Mouse (Mus musculus): Measurements from ENCODE around the gene Polr2a. TPM values are rescaled to one million over a fixed set of nuclear protein-coding genes. Genes with fewer than 3 reads are reported as not detected.

Polr2a gene
- polyA plus RNA-seq, 1 experiment from 2014 or later = 6.8 TPM

DNA sequence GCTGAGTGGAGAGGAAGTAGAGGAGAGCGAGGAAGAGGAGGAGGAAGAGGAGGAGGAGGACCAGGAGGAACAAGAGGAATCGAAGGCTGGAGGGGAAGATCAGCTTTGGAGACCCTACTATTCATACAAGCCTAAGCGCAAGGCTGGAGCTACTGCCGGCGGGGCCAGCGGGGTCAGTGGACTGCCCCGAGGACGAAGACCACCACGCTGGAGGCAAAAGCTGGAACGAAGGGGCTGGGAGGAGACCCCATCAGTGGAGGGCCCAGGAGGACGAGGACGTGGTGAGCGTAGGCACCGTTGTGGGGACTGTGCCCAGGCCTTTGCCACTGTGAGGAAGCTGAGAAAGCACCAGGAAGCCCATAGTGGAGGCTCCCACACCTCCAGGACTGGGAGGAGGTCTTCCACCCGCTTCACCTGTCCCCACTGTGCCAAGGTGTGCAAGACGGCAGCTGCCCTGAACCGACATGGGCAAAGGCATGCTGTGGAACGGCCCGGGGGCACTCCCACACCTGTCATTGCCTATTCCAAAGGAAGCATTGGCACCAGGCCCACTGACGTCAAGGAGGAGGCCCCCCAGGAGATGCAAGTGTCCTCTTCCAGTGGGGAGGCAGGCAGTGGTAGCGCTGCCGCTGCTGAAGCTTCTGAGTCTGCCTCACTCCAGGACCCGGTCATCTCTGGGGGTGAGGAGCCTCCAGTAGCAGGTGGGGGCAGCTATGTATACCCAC, 20.0 kb upstream of the Polr2a start:
- Histone ChIP-seq H3K27ac (ENCODE audit: low read depth) (no peak overlapping the region), H3K27me3 (ENCODE audit: insufficient read depth, low read length) (0 out of 2 replicates have a peak, but pooled peaks cover 7% of the 10 kb centered on the region), H3K4me1 (ENCODE audit: insufficient read depth) (no peaks in the 10 kb centered on the region), H3K9me3 (ENCODE audit: low read length) (no peaks in the 10 kb centered on the region), H3K4me2 (ENCODE audit: low read depth, low read length) (no peak overlapping the region), H3K36me3 (replicated peaks; ENCODE audit: insufficient read depth, low read length) (peaks cover 2% of the 10 kb centered on the region; the same call in 1 of the 2 replicates), H3K9ac (replicated peaks) (no peak overlapping the region), H3K4me3 (ENCODE audit: low read depth, low read length) (no peak overlapping the region)
- TF ChIP-seq CTCF (IDR thresholded peaks at IDR 0.05; ENCODE audit: low read depth) (no peak), EP300 (IDR thresholded peaks at IDR 0.05; ENCODE audit: low read depth) (no peak)
- ATAC-seq (no peak), DNase-seq (no peak)
- whole genome bisulfite sequencing (ENCODE audit: insufficient replicate concordance) = 66% methylated on average over 23 of the region's 23 CpGs

DNA sequence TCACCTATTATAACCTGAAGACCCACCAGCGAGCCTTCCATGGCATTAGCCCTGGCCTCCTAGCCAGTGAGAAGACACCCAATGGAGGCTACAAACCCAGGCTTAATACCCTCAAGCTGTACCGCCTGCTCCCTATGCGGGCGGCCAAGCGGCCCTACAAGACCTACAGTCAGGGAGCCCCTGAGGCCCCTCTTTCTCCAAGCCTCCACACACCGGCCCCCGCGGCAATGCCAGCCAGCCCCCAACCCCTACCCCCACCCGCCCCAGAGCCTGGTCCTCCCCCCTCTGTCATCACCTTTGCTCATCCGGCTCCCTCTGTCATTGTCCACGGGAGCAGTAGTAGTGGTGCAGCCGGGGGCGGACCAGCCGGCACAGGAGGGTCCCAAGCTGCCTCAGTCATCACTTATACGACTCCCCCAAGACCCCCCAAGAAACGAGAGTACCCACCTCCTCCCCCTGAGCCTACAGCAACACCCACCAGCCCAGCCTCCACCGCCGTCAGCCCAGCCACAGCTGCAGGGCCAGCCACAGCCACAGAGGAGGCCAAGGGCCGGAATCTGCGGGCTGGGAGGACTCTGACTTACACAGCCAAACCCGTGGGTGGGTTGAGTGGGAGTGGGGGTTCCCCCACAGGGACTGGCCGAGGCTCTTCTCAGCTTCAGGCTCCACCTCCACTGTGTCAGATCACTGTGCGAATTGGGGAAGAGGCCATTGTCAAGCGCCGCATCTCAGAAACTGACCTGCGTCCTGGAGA, 19.2 kb upstream of the Polr2a start:
- H3K4me1 ChIP-seq (ENCODE audit: insufficient read depth) = no peaks in the 10 kb centered on the region
- H3K4me3 ChIP-seq (ENCODE audit: low read depth, low read length) = no peak overlapping the region
- ATAC-seq (no peak), DNase-seq (peak; percentile 16)
- TF ChIP-seq CTCF (IDR thresholded peaks at IDR 0.05; ENCODE audit: low read depth) (no peak), EP300 (IDR thresholded peaks at IDR 0.05; ENCODE audit: low read depth) (no peak)
- no peak overlapping the region for H3K27ac ChIP-seq (ENCODE audit: low read depth)
- no peaks in the 10 kb centered on the region for H3K9me3 ChIP-seq (ENCODE audit: low read length)
- WGBS (ENCODE audit: insufficient replicate concordance) = 61% methylated on average over 26 of the region's 26 CpGs
- no peak overlapping the region for H3K4me2 ChIP-seq (ENCODE audit: low read depth, low read length)
- H3K9ac ChIP-seq (replicated peaks) = no peak overlapping the region
- H3K36me3 ChIP-seq (replicated peaks; ENCODE audit: insufficient read depth, low read length) = peaks cover 2% of the 10 kb centered on the region; the same call in 1 of the 2 replicates
- 0 out of 2 replicates have a peak, but pooled peaks cover 7% of the 10 kb centered on the region for H3K27me3 ChIP-seq (ENCODE audit: insufficient read depth, low read length)

DNA sequence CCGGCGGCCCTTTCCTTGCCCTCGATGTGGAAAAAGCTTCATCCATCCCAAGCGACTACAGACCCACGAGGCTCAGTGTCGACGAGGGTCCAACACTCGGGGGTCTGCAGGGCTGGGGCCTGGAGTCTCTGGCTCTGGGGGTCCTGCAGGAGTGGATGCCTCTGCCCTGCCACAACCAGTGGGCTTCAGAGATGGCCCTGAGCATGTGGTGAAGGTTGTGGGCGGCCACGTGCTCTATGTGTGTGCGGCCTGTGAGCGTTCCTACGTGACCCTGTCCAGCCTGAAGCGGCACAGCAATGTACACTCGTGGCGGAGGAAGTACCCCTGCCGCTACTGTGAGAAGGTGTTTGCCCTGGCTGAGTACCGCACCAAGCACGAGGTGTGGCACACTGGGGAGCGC, 18.1 kb upstream of the Polr2a start:
- H3K4me1 ChIP-seq (ENCODE audit: insufficient read depth) = no peaks in the 10 kb centered on the region
- H3K27ac ChIP-seq (ENCODE audit: low read depth) = no peak overlapping the region
- H3K9ac ChIP-seq (replicated peaks) = no peak overlapping the region
- no peak for DNase-seq
- ATAC-seq = no peak
- peaks cover 2% of the 10 kb centered on the region; the same call in 1 of the 2 replicates for H3K36me3 ChIP-seq (replicated peaks; ENCODE audit: insufficient read depth, low read length)
- 0 out of 2 replicates have a peak, but pooled peaks cover 4% of the 10 kb centered on the region for H3K27me3 ChIP-seq (ENCODE audit: insufficient read depth, low read length)
- 82% methylated on average over 20 of the region's 20 CpGs for WGBS (ENCODE audit: insufficient replicate concordance)
- no peak overlapping the region for H3K4me2 ChIP-seq (ENCODE audit: low read depth, low read length)
- H3K4me3 ChIP-seq (ENCODE audit: low read depth, low read length) = no peak overlapping the region
- no peaks in the 10 kb centered on the region for H3K9me3 ChIP-seq (ENCODE audit: low read length)
- no peak for TF ChIP-seq CTCF (IDR thresholded peaks at IDR 0.05; ENCODE audit: low read depth)
- TF ChIP-seq EP300 (IDR thresholded peaks at IDR 0.05; ENCODE audit: low read depth) = no peak

- Histone ChIP-seq H3K27me3 (ENCODE audit: insufficient read depth, low read length) (0 out of 2 replicates have a peak, but pooled peaks cover 4% of the 10 kb centered on the region), H3K9me3 (ENCODE audit: low read length) (no peaks in the 10 kb centered on the region), H3K9ac (replicated peaks) (no peak overlapping the region), H3K4me2 (ENCODE audit: low read depth, low read length) (no peak overlapping the region), H3K4me1 (ENCODE audit: insufficient read depth) (no peaks in the 10 kb centered on the region), H3K27ac (ENCODE audit: low read depth) (no peak overlapping the region), H3K4me3 (ENCODE audit: low read depth, low read length) (no peak overlapping the region), H3K36me3 (replicated peaks; ENCODE audit: insufficient read depth, low read length) (peaks cover 3% of the 10 kb centered on the region; the same call in 1 of the 2 replicates)
- WGBS (ENCODE audit: insufficient replicate concordance) = 80% methylated on average over 10 of the region's 10 CpGs
- TF ChIP-seq EP300 (IDR thresholded peaks at IDR 0.05; ENCODE audit: low read depth) (no peak), CTCF (IDR thresholded peaks at IDR 0.05; ENCODE audit: low read depth) (no peak)
- DNase-seq = no peak
- no peak for ATAC-seq
These were observed 17.3 kb upstream of the Polr2a start for GRCm38 (mm10) chr11:69775716-69776115.

- 43% methylated on average over 5 of the region's 5 CpGs for WGBS (ENCODE audit: insufficient replicate concordance)
- no peak for DNase-seq
- H3K4me2 ChIP-seq (ENCODE audit: low read depth, low read length) = no peak overlapping the region
- peaks cover 4% of the 10 kb centered on the region; the same call in 1 of the 2 replicates for H3K36me3 ChIP-seq (replicated peaks; ENCODE audit: insufficient read depth, low read length)
- H3K4me3 ChIP-seq (ENCODE audit: low read depth, low read length) = no peak overlapping the region
- H3K9me3 ChIP-seq (ENCODE audit: low read length) = no peaks in the 10 kb centered on the region
- TF ChIP-seq CTCF (IDR thresholded peaks at IDR 0.05; ENCODE audit: low read depth) = no peak
- TF ChIP-seq EP300 (IDR thresholded peaks at IDR 0.05; ENCODE audit: low read depth) = no peak
- 0 out of 2 replicates have a peak, but pooled peaks cover 3% of the 10 kb centered on the region for H3K27me3 ChIP-seq (ENCODE audit: insufficient read depth, low read length)
- H3K4me1 ChIP-seq (ENCODE audit: insufficient read depth) = no peaks in the 10 kb centered on the region
- ATAC-seq = no peak
- H3K9ac ChIP-seq (replicated peaks) = no peak overlapping the region
- H3K27ac ChIP-seq (ENCODE audit: low read depth) = no peak overlapping the region
These were observed 16.5 kb upstream of the Polr2a start for GRCm38 (mm10) chr11:69774961-69775360.

GRCm38 (mm10) chr11:69767625-69767909, 9.1 kb upstream of the Polr2a start:
- Histone ChIP-seq H3K4me3 (ENCODE audit: low read depth, low read length) (no peak overlapping the region), H3K4me2 (ENCODE audit: low read depth, low read length) (peak overlapping the region; percentile 88), H3K4me1 (ENCODE audit: insufficient read depth) (peaks cover 11% of the 10 kb centered on the region), H3K27me3 (ENCODE audit: insufficient read depth, low read length) (no peaks in the 10 kb centered on the region), H3K9ac (replicated peaks) (no peak overlapping the region), H3K27ac (ENCODE audit: low read depth) (peak overlapping the region; percentile 37), H3K36me3 (replicated peaks; ENCODE audit: insufficient read depth, low read length) (0 out of 2 replicates have a peak, but pooled peaks cover 2% of the 10 kb centered on the region), H3K9me3 (ENCODE audit: low read length) (no peaks in the 10 kb centered on the region)
- 63% methylated on average over 4 of the region's 4 CpGs for WGBS (ENCODE audit: insufficient replicate concordance)
- DNase-seq (no peak), ATAC-seq (0 out of 2 replicates have a peak, but pooled peaks have one; percentile 17)
- TF ChIP-seq CTCF (IDR thresholded peaks at IDR 0.05; ENCODE audit: low read depth) = no peak
- TF ChIP-seq EP300 (IDR thresholded peaks at IDR 0.05; ENCODE audit: low read depth) = no peak

All from liver, postnatal 0 days (tissue).